Mouse (Mus musculus) liver, embryonic 16.5 days (tissue): ENCODE data around the gene Ugt1a9. TPM values are rescaled to one million over a fixed set of nuclear protein-coding genes. Genes with fewer than 3 reads are reported as not detected.
A peak's percentile ranks its signal among the peaks of the same experiment; 100 is the strongest.
"Not testable (repeated sequence)": the region's sequence is repeated elsewhere in the genome, so short reads cannot be mapped to it uniquely, and the experiment has no call there.

Experiments
- ATAC-seq: fragments of 200-750 bp; cut with Nextera tagmentation; 2 replicates; pipeline ENCODE4 v1.8.0; 2017; ENCODE audit warnings: low read depth, mild to moderate bottlenecking, moderate number of reproducible peaks, moderate library complexity
- H3K27ac ChIP-seq: fragments of 300-500 bp; sonication (generic); 2 replicates; pipeline ENCODE4 v1.5.1; 2014; ENCODE audit warnings: mild to moderate bottlenecking, low read length
- H3K27me3 ChIP-seq: fragments of 300-500 bp; sonication (generic); 2 replicates; pipeline ENCODE4 v1.6.1; 2014; ENCODE audit warnings: low read depth, low read length, mixed read lengths; ENCODE audit not compliant: control insufficient read depth, insufficient read depth
- H3K36me3 ChIP-seq: fragments of 300-500 bp; sonication (generic); 2 replicates; pipeline ENCODE4 v1.6.1; 2014; ENCODE audit warnings: mild to moderate bottlenecking; ENCODE audit not compliant: control insufficient read depth, insufficient read depth
- H3K4me1 ChIP-seq: fragments of 300-500 bp; sonication (generic); 2 replicates; pipeline ENCODE4 v1.6.1; 2014; ENCODE audit warnings: low read depth, low read length, mixed read lengths; ENCODE audit not compliant: control insufficient read depth
- H3K4me2 ChIP-seq: fragments of 300-500 bp; sonication (generic); 2 replicates; pipeline ENCODE4 v1.6.1; 2014; ENCODE audit warnings: low read depth, low read length, mixed read lengths
- H3K4me3 ChIP-seq: fragments of 300-500 bp; sonication (generic); 2 replicates; pipeline ENCODE4 v1.5.1; 2014; ENCODE audit warnings: low read depth, mild to moderate bottlenecking, low read length
- H3K9ac ChIP-seq: fragments of 300-500 bp; sonication (generic); 2 replicates; pipeline ENCODE4 v1.6.1; 2014; ENCODE audit warnings: low read depth, low read length
- H3K9me3 ChIP-seq: fragments of 300-500 bp; sonication (generic); replicated peaks from 2 replicates; pipeline ENCODE4 v1.6.1; 2016; ENCODE audit warnings: low read length; ENCODE audit not compliant: control insufficient read depth
- WGBS: fragments of 180-500 bp; shearing (Covaris S2); extraction: QIAGEN DNeasy Blood & Tissue Kit; methylation state at CpG from one replicate; pipeline ENCODE4 v1.1.7; 2014; ENCODE audit not compliant: insufficient replicate concordance; 5-methylcytosine and 5-hydroxymethylcytosine counted together
- polyA plus RNA-seq: library from polyadenylated mRNA; unstranded; fragments of >200 nt; fragmentation: Nextera tagmentation; extraction: Ambion mirVana; gene quantifications from 2 replicates; pipeline ENCODE4 v1.2.1, GENCODE M21; 2015

The Ugt1a9 gene
- polyA plus RNA-seq, 1 experiment from 2014 or later = 0.44 TPM

- ATAC-seq = peak; percentile 96
- 20% methylated on average over 1 of the region's 1 CpGs for WGBS
- not testable (repeated sequence) for H3K27ac ChIP-seq
Observed at GRCm38 (mm10) chr1:88140492-88140891, 69.9 kb downstream of the Ugt1a9 start.

GRCm38 (mm10) chr1:88143966-88144675, 73.5 kb downstream of the Ugt1a9 start:
- not testable (repeated sequence) for H3K4me2 ChIP-seq, H3K4me3 ChIP-seq, H3K4me1 ChIP-seq, H3K36me3 ChIP-seq, H3K27me3 ChIP-seq, H3K9ac ChIP-seq, ATAC-seq, H3K9me3 ChIP-seq, H3K27ac ChIP-seq
- WGBS = 3% methylated on average over 5 of the region's 5 CpGs

More at GRCm38 (mm10) chr1:88140492-88140891, 69.9 kb downstream of the Ugt1a9 start:
- H3K4me1 ChIP-seq, H3K27me3 ChIP-seq, H3K4me2 ChIP-seq, H3K9me3 ChIP-seq, H3K4me3 ChIP-seq, H3K36me3 ChIP-seq, H3K9ac ChIP-seq: not testable (repeated sequence)

GRCm38 (mm10) chr1:88145278-88145677, 74.7 kb downstream of the Ugt1a9 start:
- not testable (repeated sequence) for H3K4me1 ChIP-seq, H3K9me3 ChIP-seq, H3K4me2 ChIP-seq, H3K27ac ChIP-seq, H3K27me3 ChIP-seq, H3K4me3 ChIP-seq, H3K36me3 ChIP-seq, H3K9ac ChIP-seq, ATAC-seq
- 49% methylated on average over 2 of the region's 2 CpGs for WGBS

- H3K36me3 ChIP-seq, H3K27me3 ChIP-seq, H3K9ac ChIP-seq, H3K27ac ChIP-seq, H3K9me3 ChIP-seq, H3K4me2 ChIP-seq, H3K4me3 ChIP-seq, H3K4me1 ChIP-seq, ATAC-seq: not testable (repeated sequence)
- 81% methylated on average over 2 of the region's 2 CpGs for WGBS
Observed at GRCm38 (mm10) chr1:88150133-88150532, 79.5 kb downstream of the Ugt1a9 start.

- no peak overlapping the region for H3K4me3 ChIP-seq
- no peaks in the 10 kb centered on the region for H3K36me3 ChIP-seq
- no peaks in the 10 kb centered on the region for H3K27me3 ChIP-seq
- no peak overlapping the region for H3K4me2 ChIP-seq
- WGBS = 46% methylated on average over 2 of the region's 2 CpGs
- no peaks in the 10 kb centered on the region for H3K4me1 ChIP-seq
- H3K9me3 ChIP-seq = no peaks in the 10 kb centered on the region
- no peak overlapping the region for H3K9ac ChIP-seq
- no peak for ATAC-seq
- H3K27ac ChIP-seq = no peak overlapping the region
Observed at GRCm38 (mm10) chr1:88158430-88158829, 87.8 kb downstream of the Ugt1a9 start.

- 70% methylated on average over 5 of the region's 5 CpGs for whole genome bisulfite sequencing
Observed at GRCm38 (mm10) chr1:88165711-88166110, 95.1 kb downstream of the Ugt1a9 start, which contains the start of gene Ugt1a5. Ugt1a5 (plus strand) TSS chr1:88166012.

GRCm38 (mm10) chr1:88172190-88172589, 101.6 kb downstream of the Ugt1a9 start:
- not testable (repeated sequence) for ATAC-seq, H3K4me2 ChIP-seq, H3K36me3 ChIP-seq, H3K4me1 ChIP-seq, H3K9me3 ChIP-seq, H3K27ac ChIP-seq, H3K4me3 ChIP-seq, H3K27me3 ChIP-seq, H3K9ac ChIP-seq
- 70% methylated on average over 5 of the region's 7 CpGs for WGBS

More at GRCm38 (mm10) chr1:88165711-88166110, 95.1 kb downstream of the Ugt1a9 start, which contains the start of gene Ugt1a5:
- Histone ChIP-seq H3K4me2 (no peak within 1 kb of the TSS), H3K4me3 (no peak within 1 kb of the TSS), H3K27me3 (no peaks in the 10 kb centered on the region), H3K9ac (no peak within 1 kb of the TSS), H3K4me1 (no peaks in the 10 kb centered on the region), H3K27ac (no peak within 1 kb of the TSS), H3K36me3 (no peaks in the 10 kb centered on the region), H3K9me3 (no peaks in the 10 kb centered on the region)
- no peak for ATAC-seq

- H3K36me3 ChIP-seq = no peaks in the 10 kb centered on the region; the same call in 1 of the 2 replicates
- H3K27ac ChIP-seq = no peak overlapping the region
- peaks cover 6% of the 10 kb centered on the region for H3K9me3 ChIP-seq
- no peaks in the 10 kb centered on the region for H3K27me3 ChIP-seq
- no peaks in the 10 kb centered on the region for H3K4me1 ChIP-seq
- 70% methylated on average over 1 of the region's 1 CpGs for WGBS
- peak; percentile 55; the same call in 1 of the 2 replicates for ATAC-seq
- no peak overlapping the region for H3K4me2 ChIP-seq
- H3K4me3 ChIP-seq = no peak overlapping the region
- no peak overlapping the region for H3K9ac ChIP-seq
Observed at GRCm38 (mm10) chr1:88179657-88180056, 109.1 kb downstream of the Ugt1a9 start.

- no peak overlapping the region for H3K4me3 ChIP-seq
- no peak overlapping the region for H3K9ac ChIP-seq
- H3K4me2 ChIP-seq = no peak overlapping the region
- H3K27ac ChIP-seq = no peak overlapping the region
- no peak for ATAC-seq
- no peaks in the 10 kb centered on the region for H3K36me3 ChIP-seq
- no peaks in the 10 kb centered on the region for H3K9me3 ChIP-seq
- H3K27me3 ChIP-seq = no peaks in the 10 kb centered on the region
- WGBS = 62% methylated on average over 5 of the region's 5 CpGs
- no peaks in the 10 kb centered on the region for H3K4me1 ChIP-seq
Observed at GRCm38 (mm10) chr1:88186325-88186935, 115.8 kb downstream of the Ugt1a9 start.
